In the genomic region with DNA sequence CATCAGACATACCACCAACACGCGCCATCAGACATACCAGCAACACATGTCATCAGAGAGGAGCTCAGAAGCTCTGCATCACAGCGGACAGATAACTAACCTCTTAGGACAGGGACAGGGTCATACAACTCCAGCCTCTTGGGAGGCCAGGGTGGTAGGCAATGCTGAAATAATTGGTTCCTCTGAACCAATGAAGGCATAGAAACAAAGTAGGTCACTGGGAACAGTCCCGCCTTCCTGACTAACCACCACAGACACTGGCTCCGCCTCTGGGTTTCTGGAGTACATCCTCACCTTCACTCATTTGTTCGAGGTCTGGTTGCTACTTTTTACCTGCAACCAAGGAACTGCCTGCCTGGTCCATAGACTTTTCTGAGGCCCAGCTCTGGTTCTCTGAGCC, we compare ENCODE assay signal across 9 mouse cellular contexts.
A peak's percentile ranks its signal among the peaks of the same experiment; 100 is the strongest.
DNase-seq lines count a peak whose midpoint lies in the region; ATAC-seq and TF ChIP-seq lines count a peak whose summit lies in the region.
"Had no signal": no experiment of that assay in that cellular context is flagged by ENCODE, and none has a peak within 500 bp of the region (broad histone marks: within the 10 kb centered on the region; RNA-seq: fewer than 3 reads in every experiment).

No protein-coding gene starts in this region.

- no peak for ATAC-seq in intestine, embryonic 14.5 days (replicated peaks; ENCODE audit: low FRiP score, low TSS enrichment, low read depth)
- ATAC-seq: CD4-positive, CD25-positive, alpha-beta regulatory T cell, adult 4 months had no signal

- TF ChIP-seq EP300 in heart, adult 2 months (IDR thresholded peaks at IDR 0.05; ENCODE audit: insufficient read depth, low read depth, low read length): no peak

- no peak for TF ChIP-seq CTCF in heart, adult 2 months (IDR thresholded peaks at IDR 0.05)

- no peak for DNase-seq in heart, adult 2 months
- no peak for DNase-seq in heart, adult 18-20 months
- peak; percentile 66 for DNase-seq in lung, postnatal 10 days
- DNase-seq in lung, adult 18-20 months: no peak
- no peak for DNase-seq in intestine, embryonic 14.5 days (ENCODE audit: low spot score)
- DNase-seq in retina, postnatal 1 day: peak; percentile 93
- DNase-seq in gastrocnemius, adult 18-20 months (ENCODE audit: low spot score): no peak
- no peak for DNase-seq in cerebellum, adult 18-20 months

- no peaks in the 10 kb centered on the region for H3K9me3 ChIP-seq in intestine, embryonic 14.5 days (ENCODE audit: control insufficient read depth, low read length)

- TF ChIP-seq POLR2A in heart, adult 2 months (IDR thresholded peaks at IDR 0.05; ENCODE audit: insufficient read depth, low read depth, low read length): no peak

- no peak overlapping the region for H3K9ac ChIP-seq in heart, adult 2 months (ENCODE audit: low read depth, low read length)
- H3K9ac ChIP-seq in intestine, embryonic 14.5 days (ENCODE audit: low read length): no peak overlapping the region

- intact Hi-C loops in heart, adult 2 months (cut with DNase I): no loop called here

- H3K79me2 ChIP-seq in heart, adult 2 months (replicated peaks; ENCODE audit: control insufficient read depth, insufficient read depth, low read length): no peaks in the 10 kb centered on the region

- peak overlapping the region; percentile 22; the same call in 1 of the 2 replicates for H3K4me3 ChIP-seq in heart, adult 2 months
- no peak overlapping the region for H3K4me3 ChIP-seq in intestine, embryonic 14.5 days (ENCODE audit: low read depth, low read length)

- WGBS in heart, adult 2 months: 74% methylated on average over 6 of the region's 6 CpGs
- WGBS in intestine, embryonic 14.5 days: 84% methylated on average over 6 of the region's 6 CpGs

- peaks cover 13% of the 10 kb centered on the region for H3K4me1 ChIP-seq in heart, adult 2 months (ENCODE audit: control insufficient read depth, insufficient read depth, low read length)
- H3K4me1 ChIP-seq in intestine, embryonic 14.5 days (replicated peaks; ENCODE audit: control insufficient read depth, insufficient read depth, low read length): peaks cover 29% of the 10 kb centered on the region

- peak overlapping the region; percentile 83 for H3K27ac ChIP-seq in heart, adult 2 months
- H3K27ac ChIP-seq in intestine, embryonic 14.5 days (ENCODE audit: low read depth): peak overlapping the region; percentile 88

- H3K4me2 ChIP-seq in intestine, embryonic 14.5 days (ENCODE audit: low read length): peak overlapping the region; percentile 39; the same call in 1 of the 2 replicates

- no peaks in the 10 kb centered on the region for H3K27me3 ChIP-seq in heart, adult 2 months (ENCODE audit: control insufficient read depth, insufficient read depth, low read length)
- H3K27me3 ChIP-seq in intestine, embryonic 14.5 days (replicated peaks; ENCODE audit: control insufficient read depth, insufficient read depth, low read length): no peaks in the 10 kb centered on the region

- no peaks in the 10 kb centered on the region for H3K36me3 ChIP-seq in heart, adult 2 months (ENCODE audit: control insufficient read depth, insufficient read depth, low read length)
- no peaks in the 10 kb centered on the region for H3K36me3 ChIP-seq in intestine, embryonic 14.5 days (ENCODE audit: control insufficient read depth, insufficient read depth, low read length)

Comparison
In these comparisons a context has a peak if more than half of its experiments do, and no peak if none do; other contexts are left out.
1. DNase-seq: peak in lung, postnatal 10 days (single experiment) and retina, postnatal 1 day (single experiment); none in heart, adult 2 months (0 of 2), heart, adult 18-20 months (0 of 2), lung, adult 18-20 months (0 of 2), intestine, embryonic 14.5 days (single experiment), gastrocnemius, adult 18-20 months (single experiment) and cerebellum, adult 18-20 months (0 of 2).